Mouse (Mus musculus) embryo, embryonic 9.5 days (tissue): ENCODE measurements around the gene Vmn1r41.

Experiments
- DNase-seq: peaks from one replicate; pipeline ENCODE4 v3.0.0-alpha.2; 2017; ENCODE audit errors: extremely low spot score

Vmn1r41 gene

DNA sequence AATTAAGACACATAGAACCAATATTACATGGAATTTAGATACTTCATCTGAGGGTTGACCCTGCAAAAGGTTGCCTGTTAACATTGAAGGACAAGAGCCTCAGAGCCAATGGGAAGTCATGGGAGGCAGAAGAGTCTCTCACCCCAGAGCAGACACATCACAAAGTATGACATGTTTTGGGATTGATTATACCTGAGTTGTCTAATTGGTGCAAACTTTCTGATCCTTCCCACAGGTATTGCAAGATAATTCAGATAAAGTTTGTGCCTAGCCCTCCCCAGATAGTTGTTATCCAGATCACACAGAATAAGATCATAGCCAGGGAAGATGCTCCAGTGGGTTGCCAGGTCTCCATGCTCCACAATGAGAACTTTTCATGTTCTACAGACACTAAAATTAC is at the start of gene Vmn1r41:
Gene Vmn1r41, plus strand, starts transcription at position 301 of the 400 bp plus-strand sequence.
- DNase-seq: no peak

DNA sequence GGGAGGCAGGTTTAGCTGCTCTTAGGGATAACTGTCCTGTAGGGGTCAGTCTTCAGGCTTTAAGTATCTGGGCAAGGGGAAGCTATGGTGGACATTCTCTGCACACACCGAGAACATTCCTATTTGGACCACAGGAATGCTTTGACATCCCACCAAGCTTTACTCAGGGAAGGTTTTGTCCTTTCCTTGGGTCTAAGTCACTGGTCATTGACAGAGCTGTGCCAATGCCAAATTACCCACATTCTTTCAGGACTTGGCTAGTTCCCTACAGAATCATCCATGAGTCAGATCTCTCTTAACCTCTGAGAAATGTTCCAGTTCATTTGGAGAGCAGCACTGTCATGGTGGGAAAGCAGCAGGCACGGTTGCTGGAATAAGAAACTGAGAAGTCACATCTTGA is 33.9 kb upstream of the Vmn1r41 start:
- no peak for DNase-seq

DNA sequence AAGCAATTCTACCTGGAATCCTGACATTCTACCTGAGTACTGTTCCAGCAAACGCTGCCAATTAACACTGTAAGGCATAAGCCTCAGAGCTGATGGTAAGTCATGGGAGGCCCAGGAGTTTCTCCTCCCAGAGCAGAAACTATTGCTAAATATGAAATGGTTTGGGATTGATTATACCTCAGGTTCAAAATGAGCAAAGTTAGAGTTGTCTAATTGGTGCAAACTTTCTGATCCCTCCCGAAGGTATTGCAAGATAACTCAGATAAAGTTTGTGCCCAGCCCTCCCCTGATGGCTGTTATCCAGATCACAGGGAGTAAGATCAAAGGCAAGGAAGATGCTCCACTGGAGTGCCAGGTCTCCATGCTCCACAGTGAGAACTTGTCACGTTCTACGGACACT is 33.3 kb upstream of the Vmn1r41 start, which contains the start of gene Vmn1r40:
Gene Vmn1r40, plus strand, starts transcription at position 301 of the 400 bp plus-strand sequence.
- DNase-seq: no peak

DNA sequence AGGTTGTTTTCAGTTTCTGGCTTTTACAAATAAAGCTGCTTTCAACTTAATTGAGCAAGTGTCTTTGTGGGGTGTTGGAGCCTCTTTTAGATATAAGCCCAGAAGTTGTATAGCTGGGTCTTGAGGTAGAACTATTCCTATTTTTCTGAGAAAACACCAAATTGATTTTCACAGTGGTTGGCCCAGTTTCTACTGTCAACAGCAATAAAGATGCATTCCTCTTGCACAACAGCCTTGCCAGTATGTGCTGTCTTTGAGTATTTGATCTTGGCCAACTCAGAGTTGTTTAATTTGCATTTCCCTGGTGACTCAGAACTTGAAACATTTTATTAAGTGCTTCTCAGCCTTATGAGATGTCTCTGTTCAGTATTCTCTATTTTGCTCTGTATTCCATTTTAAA is 22.5 kb upstream of the Vmn1r41 start:
- no peak for DNase-seq

DNA sequence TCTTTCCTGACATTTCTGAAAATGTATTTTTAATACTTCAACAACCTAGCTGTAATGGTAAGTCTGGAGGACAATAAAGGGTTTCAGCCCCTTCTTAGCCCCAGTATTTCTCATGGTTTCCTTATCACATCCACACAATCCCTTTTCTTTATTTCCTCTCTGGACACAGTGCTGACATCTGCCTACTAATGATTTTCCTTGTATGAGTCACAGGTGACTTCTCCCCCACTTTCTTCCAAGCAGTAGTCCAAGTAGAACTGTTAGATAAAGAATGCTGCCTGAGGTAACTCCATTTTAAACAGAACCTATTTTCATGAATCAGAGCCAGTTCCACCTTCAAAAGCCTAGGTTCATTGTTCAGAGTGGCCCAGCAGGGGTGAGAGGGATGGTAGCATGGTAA is 2.2 kb downstream of the Vmn1r41 start:
- no peak for DNase-seq

DNA sequence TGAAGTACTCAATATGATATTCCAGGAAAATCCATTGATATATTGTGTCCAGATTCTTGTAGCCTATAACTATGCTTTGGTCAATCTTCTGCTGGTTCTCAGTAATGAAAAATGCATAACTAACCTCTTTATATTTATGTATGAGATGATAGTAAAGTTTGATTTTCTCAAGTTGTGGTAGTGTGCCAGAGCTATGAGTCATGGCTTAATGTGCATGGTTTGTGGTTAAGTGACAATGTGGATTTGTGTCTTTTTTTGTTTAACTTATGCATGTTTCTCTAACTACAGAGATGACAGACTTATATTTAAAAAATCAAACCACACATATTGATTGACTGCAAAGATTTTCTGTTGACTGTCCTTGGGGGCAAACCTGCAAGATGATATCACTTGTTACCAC is 49.7 kb downstream of the Vmn1r41 start:
- DNase-seq: no peak
